Mouse (Mus musculus) lung, postnatal 0 days (tissue): ENCODE data around the gene Cux1. TPM values are rescaled to one million over a fixed set of nuclear protein-coding genes. Genes with fewer than 3 reads are reported as not detected.

Experiments used
- ATAC-seq: fragments of 200-750 bp; cut with Nextera tagmentation; 2 replicates; pipeline ENCODE4 v1.8.0; 2017; ENCODE audit warnings: moderate library complexity
- DNase-seq: peaks from one replicate; pipeline ENCODE4 v3.0.0-alpha.2; 2016; ENCODE audit warnings: low spot score
- H3K27ac ChIP-seq: fragments of 300-500 bp; sonication (generic); 2 replicates; pipeline ENCODE4 v1.5.1; 2014; ENCODE audit warnings: antibody characterized with exemption, mild to moderate bottlenecking, low read length, mixed read lengths
- H3K27me3 ChIP-seq: fragments of 300-500 bp; sonication (generic); replicated peaks from 2 replicates; pipeline ENCODE4 v1.6.1; 2014; ENCODE audit warnings: low read length, mixed read lengths; ENCODE audit not compliant: insufficient read depth
- H3K36me3 ChIP-seq: fragments of 300-500 bp; sonication (generic); 2 replicates; pipeline ENCODE4 v1.6.1; 2014; ENCODE audit warnings: low read length, mixed read lengths; ENCODE audit not compliant: insufficient read depth
- H3K4me1 ChIP-seq: fragments of 300-500 bp; sonication (generic); 2 replicates; pipeline ENCODE4 v1.6.1; 2014; ENCODE audit warnings: antibody characterized with exemption, low read depth, low read length, mixed read lengths; ENCODE audit not compliant: insufficient read depth
- H3K4me2 ChIP-seq: fragments of 300-500 bp; sonication (generic); replicated peaks from 2 replicates; pipeline ENCODE4 v1.6.1; 2014; ENCODE audit warnings: low read depth, mild to moderate bottlenecking, low read length, moderate library complexity, mixed read lengths
- H3K4me3 ChIP-seq: fragments of 300-500 bp; sonication (generic); 2 replicates; pipeline ENCODE4 v1.5.1; 2014; ENCODE audit warnings: low read depth, low read length
- H3K9ac ChIP-seq: fragments of 300-500 bp; sonication (generic); replicated peaks from 2 replicates; pipeline ENCODE4 v1.6.1; 2014; ENCODE audit warnings: low read depth, mild to moderate bottlenecking
- H3K9me3 ChIP-seq: fragments of 300-500 bp; sonication (generic); 2 replicates; pipeline ENCODE4 v1.6.1; 2016; ENCODE audit warnings: low read length, mixed read lengths
- CTCF ChIP-seq: IDR thresholded peaks from 2 replicates; pipeline ENCODE4 v1.5.1; 2016; ENCODE audit warnings: antibody characterized with exemption, mild to moderate bottlenecking
- EP300 ChIP-seq: IDR thresholded peaks from 2 replicates; pipeline ENCODE4 v1.6.1; 2016; ENCODE audit warnings: antibody characterized with exemption, mild to moderate bottlenecking, control low read depth
- WGBS: fragments of 180-500 bp; shearing (Covaris S2); extraction: QIAGEN DNeasy Blood & Tissue Kit; methylation state at CpG from one replicate; pipeline ENCODE4 v1.1.7; 2014; 5-methylcytosine and 5-hydroxymethylcytosine counted together
- polyA plus RNA-seq: library from polyadenylated mRNA; unstranded; fragments of >200 nt; fragmentation: Nextera tagmentation; extraction: Ambion mirVana; gene quantifications from 2 replicates; pipeline ENCODE4 v1.2.1, GENCODE M21; 2015

Gene Cux1
- polyA plus RNA-seq, 1 experiment from 2014 or later: 68.5 TPM

DNA sequence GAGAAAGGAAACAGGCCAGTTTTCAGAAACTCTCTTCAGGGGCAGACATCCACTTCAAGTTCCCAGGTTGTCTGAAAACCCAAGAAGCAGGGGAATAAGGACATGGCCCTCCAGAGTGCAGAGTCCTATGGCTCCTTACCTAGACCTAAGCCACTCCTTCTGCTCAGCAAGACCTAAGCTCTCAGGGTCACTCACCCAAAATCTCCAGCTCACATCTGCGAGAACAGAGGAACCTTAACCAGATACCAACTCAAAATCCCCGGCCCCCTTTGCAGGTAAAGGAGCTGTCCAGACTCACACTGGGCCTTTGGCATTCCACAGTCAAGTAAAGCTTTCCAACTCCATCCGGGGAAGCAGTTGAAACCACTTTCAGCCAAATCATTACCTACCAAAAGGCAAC, 3.3 kb downstream of the Cux1 start:
- peak overlapping the region; percentile 100; the same call in 1 of the 2 replicates for H3K4me2 ChIP-seq
- peak overlapping the region; percentile 74 for H3K27ac ChIP-seq
- H3K9me3 ChIP-seq: no peaks in the 10 kb centered on the region
- no peak overlapping the region for H3K9ac ChIP-seq
- H3K27me3 ChIP-seq: no peaks in the 10 kb centered on the region
- H3K4me3 ChIP-seq: no peak overlapping the region; the same call in 1 of the 2 replicates
- no peak for TF ChIP-seq EP300
- TF ChIP-seq CTCF: no peak
- H3K4me1 ChIP-seq: peaks cover 2% of the 10 kb centered on the region; the same call in 1 of the 2 replicates
- no peak for ATAC-seq
- WGBS: 58% methylated on average over 3 of the region's 3 CpGs
- no peaks in the 10 kb centered on the region for H3K36me3 ChIP-seq
- peak; percentile 12 for DNase-seq

- TF ChIP-seq CTCF (no peak), EP300 (no peak; the same call in 1 of the 2 replicates)
- H3K36me3 ChIP-seq: no peaks in the 10 kb centered on the region
- H3K9ac ChIP-seq: no peak overlapping the region
- ATAC-seq: no peak
- peak overlapping the region; percentile 100; the same call in 1 of the 2 replicates for H3K4me2 ChIP-seq
- H3K27me3 ChIP-seq: no peaks in the 10 kb centered on the region
- 43% methylated on average over 4 of the region's 4 CpGs for WGBS
- H3K4me3 ChIP-seq: no peak overlapping the region
- H3K9me3 ChIP-seq: no peaks in the 10 kb centered on the region
- peaks cover 5% of the 10 kb centered on the region; the same call in 1 of the 2 replicates for H3K4me1 ChIP-seq
- peak; percentile 29 for DNase-seq
- peak overlapping the region; percentile 74; the same call in 1 of the 2 replicates for H3K27ac ChIP-seq
These were observed 4.2 kb downstream of the Cux1 start for GRCm38 (mm10) chr5:136563104-136563503.

DNA sequence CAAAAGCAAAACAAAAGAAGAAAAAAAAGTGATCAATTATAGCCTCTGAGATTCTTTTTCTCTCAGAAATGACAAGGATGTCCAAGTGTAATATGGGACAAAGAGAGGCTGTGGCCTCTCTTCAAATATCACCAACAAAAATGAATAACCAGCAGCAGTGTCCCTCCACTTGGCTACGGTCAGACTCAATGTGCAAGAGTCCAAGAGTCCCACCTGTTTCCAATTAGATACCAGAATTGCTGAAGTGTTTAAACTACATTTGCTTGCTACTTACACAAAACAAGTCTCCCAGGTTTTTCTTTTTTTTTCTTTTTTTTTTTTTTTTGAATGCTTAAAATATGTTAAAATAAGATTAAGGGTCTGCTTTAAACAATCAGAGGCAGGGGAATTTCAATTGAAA, 5.1 kb downstream of the Cux1 start:
- Histone ChIP-seq H3K9ac (no peak overlapping the region), H3K27ac (no peak overlapping the region), H3K27me3 (no peaks in the 10 kb centered on the region), H3K36me3 (no peaks in the 10 kb centered on the region), H3K9me3 (no peaks in the 10 kb centered on the region), H3K4me1 (peaks cover 9% of the 10 kb centered on the region; the same call in 1 of the 2 replicates), H3K4me3 (no peak overlapping the region), H3K4me2 (no peak overlapping the region; the same call in 1 of the 2 replicates)
- WGBS: 48% methylated on average over 1 of the region's 1 CpGs
- peak; percentile 9 for DNase-seq
- no peak for ATAC-seq
- no peak for TF ChIP-seq EP300
- no peak for TF ChIP-seq CTCF

DNA sequence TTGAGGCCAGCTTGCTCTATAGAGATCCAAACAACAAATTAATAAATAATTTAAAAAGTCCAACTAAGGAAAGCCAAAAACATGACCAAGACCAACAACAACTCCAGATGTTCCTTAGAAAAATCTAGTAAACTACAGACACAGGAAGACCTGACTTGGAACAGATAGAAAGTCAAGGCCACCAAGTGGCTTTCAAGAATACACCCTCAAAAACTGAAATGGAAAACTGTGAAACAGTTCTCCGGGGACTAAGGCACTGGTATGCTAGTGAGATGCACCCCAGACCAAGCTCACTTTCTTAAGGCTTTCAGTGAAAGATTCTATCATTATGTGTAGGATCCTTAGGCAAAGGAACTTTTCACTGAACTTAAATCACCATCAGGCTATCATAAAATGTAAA, 5.6 kb downstream of the Cux1 start:
- ATAC-seq (no peak), DNase-seq (no peak)
- Histone ChIP-seq H3K4me3 (no peak overlapping the region), H3K9ac (no peak overlapping the region), H3K27me3 (no peaks in the 10 kb centered on the region), H3K36me3 (no peaks in the 10 kb centered on the region), H3K9me3 (no peaks in the 10 kb centered on the region), H3K27ac (no peak overlapping the region), H3K4me2 (no peak overlapping the region), H3K4me1 (peaks cover 15% of the 10 kb centered on the region)
- 80% methylated on average over 1 of the region's 1 CpGs for WGBS
- TF ChIP-seq EP300 (no peak), CTCF (no peak)

DNA sequence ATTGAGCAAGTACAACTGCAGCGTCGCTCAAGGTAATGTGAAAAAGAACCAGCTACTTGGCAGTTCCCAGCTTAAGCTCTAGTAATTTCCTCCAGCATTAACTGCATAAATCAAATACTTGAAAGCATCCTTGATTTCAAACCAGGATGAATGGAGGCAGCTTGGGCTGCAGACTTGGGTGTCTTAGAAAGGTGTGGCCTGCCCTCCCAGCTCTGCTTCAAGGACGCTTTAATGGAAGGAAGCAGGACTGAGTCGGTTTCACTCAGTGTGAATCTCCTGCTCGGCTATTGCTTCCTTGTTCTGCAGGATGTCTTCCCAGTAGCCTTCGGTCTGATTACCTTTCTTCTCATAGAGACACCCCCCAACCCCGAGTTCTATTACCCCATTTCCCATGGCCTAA, 6.6 kb downstream of the Cux1 start:
- Histone ChIP-seq H3K4me1 (peaks cover 24% of the 10 kb centered on the region), H3K9ac (no peak overlapping the region), H3K9me3 (no peaks in the 10 kb centered on the region), H3K27me3 (no peaks in the 10 kb centered on the region), H3K27ac (peak overlapping the region; percentile 21; the same call in 1 of the 2 replicates), H3K4me2 (no peak overlapping the region), H3K4me3 (no peak overlapping the region), H3K36me3 (no peaks in the 10 kb centered on the region)
- ATAC-seq (no peak), DNase-seq (peak; percentile 13)
- TF ChIP-seq EP300: no peak
- TF ChIP-seq CTCF: no peak
- 38% methylated on average over 7 of the region's 7 CpGs for whole genome bisulfite sequencing

- Histone ChIP-seq H3K9ac (no peak overlapping the region), H3K27ac (no peak overlapping the region; the same call in 1 of the 2 replicates), H3K27me3 (no peaks in the 10 kb centered on the region), H3K4me2 (no peak overlapping the region), H3K36me3 (no peaks in the 10 kb centered on the region), H3K4me1 (peaks cover 33% of the 10 kb centered on the region), H3K9me3 (no peaks in the 10 kb centered on the region), H3K4me3 (no peak overlapping the region)
- ATAC-seq (no peak), DNase-seq (no peak)
- 45% methylated on average over 4 of the region's 4 CpGs for WGBS
- TF ChIP-seq CTCF: no peak
- TF ChIP-seq EP300: no peak
These were observed 9.8 kb downstream of the Cux1 start for GRCm38 (mm10) chr5:136557446-136557845.
